Mouse (Mus musculus): ENCODE data around the gene Fam196b. TPM values are rescaled to one million over a fixed set of nuclear protein-coding genes. Genes with fewer than 3 reads are reported as not detected.

Gene Fam196b
- total RNA-seq (2021), result under 1 TPM; 0.78 to 0.97 TPM

- peak in 1 of 2 experiments; percentile 11 for DNase-seq
These were observed at the start of gene Fam196b for GRCm38 (mm10) chr11:34314534-34315379. Fam196b (plus strand) TSS chr11:34314822.

GRCm38 (mm10) chr11:34272016-34272415 is 42.6 kb upstream of the Fam196b start:
- peak in 1 of 2 experiments; percentile 24 for DNase-seq

GRCm38 (mm10) chr11:34275941-34276340 is 38.7 kb upstream of the Fam196b start:
- no peak for DNase-seq

- no peak for DNase-seq
These were observed 38.1 kb upstream of the Fam196b start for GRCm38 (mm10) chr11:34276363-34277046.

- no peak for DNase-seq
These were observed 37.6 kb upstream of the Fam196b start for GRCm38 (mm10) chr11:34277047-34277445.

- DNase-seq, result no peak
These were observed 30.4 kb upstream of the Fam196b start for GRCm38 (mm10) chr11:34284124-34284808.

GRCm38 (mm10) chr11:34290265-34290664 is 24.4 kb upstream of the Fam196b start:
- no peak for DNase-seq

GRCm38 (mm10) chr11:34290708-34291107 is 23.9 kb upstream of the Fam196b start:
- no peak for DNase-seq

GRCm38 (mm10) chr11:34291304-34291703 is 23.3 kb upstream of the Fam196b start:
- DNase-seq, result no peak

GRCm38 (mm10) chr11:34297698-34298378 is 16.8 kb upstream of the Fam196b start:
- DNase-seq, result no peak

- no peak for DNase-seq
These were observed 15.1 kb upstream of the Fam196b start for GRCm38 (mm10) chr11:34299550-34299949.

- DNase-seq, result no peak
These were observed 14.6 kb upstream of the Fam196b start for GRCm38 (mm10) chr11:34300064-34300463.

GRCm38 (mm10) chr11:34306231-34306630 is 8.4 kb upstream of the Fam196b start:
- DNase-seq, result no peak

- no peak for DNase-seq
These were observed 5.9 kb upstream of the Fam196b start for GRCm38 (mm10) chr11:34308731-34309130.

GRCm38 (mm10) chr11:34309360-34309759 is 5.3 kb upstream of the Fam196b start:
- no peak for DNase-seq

GRCm38 (mm10) chr11:34311717-34312116 is 2.9 kb upstream of the Fam196b start:
- DNase-seq, result no peak

- DNase-seq, result no peak
These were observed 2.4 kb upstream of the Fam196b start for GRCm38 (mm10) chr11:34312208-34312607.

GRCm38 (mm10) chr11:34315383-34315782 is 761 bp downstream of the Fam196b start:
- DNase-seq, result no peak

GRCm38 (mm10) chr11:34316176-34316575 is 1.6 kb downstream of the Fam196b start:
- DNase-seq, result no peak

- DNase-seq, result peak; percentile 17 to 29
These were observed 2.4 kb downstream of the Fam196b start for GRCm38 (mm10) chr11:34317001-34317400.

GRCm38 (mm10) chr11:34319282-34319681 is 4.7 kb downstream of the Fam196b start:
- no peak for DNase-seq

- DNase-seq, result no peak
These were observed 9.0 kb downstream of the Fam196b start for GRCm38 (mm10) chr11:34323664-34324063.
